Mouse (Mus musculus) MEL (cell line): ENCODE measurements around the gene Gm10563. TPM values are rescaled to one million over a fixed set of nuclear protein-coding genes. Genes with fewer than 3 reads are reported as not detected.

Source experiments
- DNase-seq: peaks from one replicate; pipeline ENCODE4 v3.0.0; 2011; ENCODE audit warnings: low read depth, low spot score
- H3K27ac ChIP-seq: 2 replicates; pipeline ENCODE4 v1.5.1; 2012; ENCODE audit warnings: low read depth, mild to moderate bottlenecking, control low read depth, low read length, moderate library complexity; ENCODE audit not compliant: control insufficient read depth
- H3K27me3 ChIP-seq, 2 experiments: fragments of 150-350 bp in 1 of 2; sonication (generic) in 1 of 2; 2 replicates each; pipeline ENCODE4 v1.6.1; 2012; ENCODE audit warnings: low read length in 2 of 2, mild to moderate bottlenecking in 2 of 2, improper control_type of control experiment in 1 of 2, moderate library complexity in 1 of 2; ENCODE audit not compliant: insufficient read depth in 2 of 2, control insufficient read depth in 1 of 2
- H3K36me3 ChIP-seq, 2 experiments: 2 replicates each; pipeline ENCODE4 v1.6.1; 2012 to 2014; ENCODE audit warnings: low read length in 2 of 2, improper control_type of control experiment in 1 of 2, inconsistent platforms in 1 of 2, mild to moderate bottlenecking in 1 of 2; ENCODE audit not compliant: insufficient read depth in 2 of 2, control insufficient read depth in 1 of 2
- H3K4me1 ChIP-seq, 2 experiments: fragments of 150-350 bp in 1 of 2; sonication (generic) in 1 of 2; 2 replicates each; pipeline ENCODE4 v1.6.1; 2012; ENCODE audit warnings: low read length in 2 of 2, improper control_type of control experiment in 1 of 2, mild to moderate bottlenecking in 1 of 2; ENCODE audit not compliant: insufficient read depth in 2 of 2, control insufficient read depth in 1 of 2
- H3K4me3 ChIP-seq, 2 experiments: fragments of 150-350 bp in 1 of 2; sonication (generic) in 1 of 2; 2 replicates each; pipeline ENCODE4 v1.5.1; 2012; ENCODE audit warnings: low read depth in 2 of 2, low read length in 2 of 2, mild to moderate bottlenecking in 2 of 2, moderate library complexity in 2 of 2, control low read depth in 1 of 2, improper control_type of control experiment in 1 of 2; ENCODE audit not compliant: control insufficient read depth in 1 of 2, insufficient read depth in 1 of 2
- H3K79me2 ChIP-seq: 2 replicates; pipeline ENCODE4 v1.6.1; 2012; ENCODE audit warnings: mild to moderate bottlenecking, low read length, moderate library complexity; ENCODE audit not compliant: control insufficient read depth, poor library complexity, insufficient read depth
- H3K9ac ChIP-seq: 2 replicates; pipeline ENCODE4 v1.6.1; 2012; ENCODE audit warnings: low read depth, mild to moderate bottlenecking, control low read depth, low read length, moderate library complexity; ENCODE audit not compliant: control insufficient read depth, poor library complexity, severe bottlenecking
- H3K9me3 ChIP-seq: fragments of 150-350 bp; sonication (generic); replicated peaks from 2 replicates; pipeline ENCODE4 v1.6.1; 2012; ENCODE audit warnings: mild to moderate bottlenecking, low read length, improper control_type of control experiment, moderate library complexity; ENCODE audit not compliant: insufficient read depth
- CHD1 ChIP-seq: IDR thresholded peaks from 2 replicates; pipeline ENCODE4 v1.6.1; 2012; ENCODE audit warnings: low read depth, mild to moderate bottlenecking, inconsistent platforms, low read length, improper control_type of control experiment
- CTCF ChIP-seq, 3 experiments: IDR thresholded peaks in 2 of 3; conservative IDR thresholded peaks in 1 of 3; 2 replicates each; pipeline ENCODE4 v1.5.1; 2011 to 2012; ENCODE audit warnings: low read length in 3 of 3, low read depth in 2 of 3, mild to moderate bottlenecking in 2 of 3, improper control_type of control experiment in 1 of 3, inconsistent platforms in 1 of 3, mixed read lengths in 1 of 3, moderate library complexity in 1 of 3; ENCODE audit not compliant: control insufficient read depth in 1 of 3, insufficient read depth in 1 of 3, poor library complexity in 1 of 3, severe bottlenecking in 1 of 3
- ELF1 ChIP-seq: IDR thresholded peaks from 2 replicates; pipeline ENCODE4 v1.6.1; 2014; ENCODE audit warnings: low read depth, mild to moderate bottlenecking, inconsistent platforms, low read length, improper control_type of control experiment, moderate library complexity
- EP300 ChIP-seq, 2 experiments: IDR thresholded peaks; 2 replicates each; pipeline ENCODE4 v1.6.1; 2011; ENCODE audit warnings: improper control_type of control experiment in 2 of 2, low read length in 2 of 2, low read depth in 1 of 2, mild to moderate bottlenecking in 1 of 2
- ETS1 ChIP-seq: IDR thresholded peaks from 2 replicates; pipeline ENCODE4 v1.6.1; 2012; ENCODE audit warnings: low read depth, mild to moderate bottlenecking, inconsistent platforms, low read length, improper control_type of control experiment, moderate library complexity
- HCFC1 ChIP-seq: IDR thresholded peaks from 2 replicates; pipeline ENCODE4 v1.6.1; 2012; ENCODE audit warnings: low read depth, mild to moderate bottlenecking, inconsistent platforms, low read length, improper control_type of control experiment, moderate library complexity
- JUND ChIP-seq: IDR thresholded peaks from 2 replicates; pipeline ENCODE4 v1.6.1; 2011; ENCODE audit warnings: low read depth, mild to moderate bottlenecking, improper control_type of control experiment, low read length
- MAFK ChIP-seq: IDR thresholded peaks from 2 replicates; pipeline ENCODE4 v1.6.1; 2011; ENCODE audit warnings: low read depth, mild to moderate bottlenecking, low read length, improper control_type of control experiment, borderline replicate concordance
- MAX ChIP-seq: IDR thresholded peaks from 2 replicates; pipeline ENCODE4 v1.6.1; 2011; ENCODE audit warnings: low read length, improper control_type of control experiment
- MAZ ChIP-seq: IDR thresholded peaks from 2 replicates; pipeline ENCODE4 v1.6.1; 2012; ENCODE audit warnings: low read depth, mild to moderate bottlenecking, inconsistent platforms, low read length, improper control_type of control experiment
- MEF2A ChIP-seq: IDR thresholded peaks from 2 replicates; pipeline ENCODE4 v1.6.1; 2014; ENCODE audit warnings: low read depth, mild to moderate bottlenecking, inconsistent platforms, low read length, improper control_type of control experiment; ENCODE audit not compliant: poor library complexity, insufficient replicate concordance, severe bottlenecking; ENCODE audit errors: extremely low read depth
- MYC ChIP-seq: IDR thresholded peaks from 2 replicates; pipeline ENCODE4 v1.6.1; 2011; ENCODE audit warnings: low read depth, mild to moderate bottlenecking, low read length, improper control_type of control experiment, moderate library complexity
- RAD21 ChIP-seq: IDR thresholded peaks from 2 replicates; pipeline ENCODE4 v1.6.1; 2011; ENCODE audit warnings: mild to moderate bottlenecking, low read depth, low read length, improper control_type of control experiment
- RCOR1 ChIP-seq: IDR thresholded peaks from 2 replicates; pipeline ENCODE4 v1.6.1; 2012; ENCODE audit warnings: low read depth, mild to moderate bottlenecking, inconsistent platforms, low read length, improper control_type of control experiment
- SIN3A ChIP-seq: IDR thresholded peaks from 2 replicates; pipeline ENCODE4 v1.6.1; 2012; ENCODE audit warnings: low read length, improper control_type of control experiment, inconsistent platforms
- SMC3 ChIP-seq: IDR thresholded peaks from 2 replicates; pipeline ENCODE4 v1.6.1; 2011; ENCODE audit warnings: low read depth, low read length, improper control_type of control experiment
- TAL1 ChIP-seq: IDR thresholded peaks from 2 replicates; pipeline ENCODE4 v1.6.1; 2012; ENCODE audit warnings: mild to moderate bottlenecking, inconsistent platforms, low read length, moderate library complexity, mixed read lengths
- TBP ChIP-seq: IDR thresholded peaks from 2 replicates; pipeline ENCODE4 v1.8.0; 2011; ENCODE audit warnings: low read depth, low read length, improper control_type of control experiment
- TCF12 ChIP-seq: IDR thresholded peaks from 2 replicates; pipeline ENCODE4 v1.6.1; 2014; ENCODE audit warnings: low read depth, mild to moderate bottlenecking, inconsistent platforms, low read length, improper control_type of control experiment, moderate library complexity
- USF2 ChIP-seq, 2 experiments: IDR thresholded peaks; 2 replicates each; pipeline ENCODE4 v1.6.1; 2011 to 2012; ENCODE audit warnings: improper control_type of control experiment in 2 of 2, low read length in 2 of 2, borderline replicate concordance in 1 of 2, inconsistent platforms in 1 of 2, low read depth in 1 of 2, mild to moderate bottlenecking in 1 of 2; ENCODE audit not compliant: insufficient read depth in 1 of 2
- ZC3H11A ChIP-seq: IDR thresholded peaks from 2 replicates; pipeline ENCODE4 v1.6.1; 2012; ENCODE audit warnings: low read depth, mild to moderate bottlenecking, inconsistent platforms, low read length, improper control_type of control experiment
- ZKSCAN1 ChIP-seq: IDR thresholded peaks from 2 replicates; pipeline ENCODE4 v1.6.1; 2012; ENCODE audit warnings: low read depth, mild to moderate bottlenecking, inconsistent platforms, low read length, improper control_type of control experiment, moderate library complexity
- ZNF384 ChIP-seq: IDR thresholded peaks from 2 replicates; pipeline ENCODE4 v1.6.1; 2012; ENCODE audit warnings: low read depth, mild to moderate bottlenecking, inconsistent platforms, low read length, improper control_type of control experiment
- polyA plus RNA-seq, 2 experiments: library from polyadenylated mRNA; stranded (reverse) in 1 of 2; unstranded in 1 of 2; fragments of >175 nt in 1 of 2; fragments of >200 nt in 1 of 2; gene quantifications; 2 replicates each; pipeline versions ENCODE4 v1.2.1 to v1.2.4; 2012; ENCODE audit warnings: low replicate concordance in 2 of 2, low read depth in 1 of 2; ENCODE audit not compliant: insufficient read length in 2 of 2, insufficient read depth in 1 of 2, missing spikeins in 1 of 2
- total RNA-seq: library from RNA; depleted of rRNA; stranded (reverse); fragments of 300-350 nt; gene quantifications from 2 replicates; pipeline ENCODE4 v1.2.3, GENCODE M21; 2012

Gm10563 gene
- total and polyA plus RNA-seq, 3 experiments = not detected

DNA sequence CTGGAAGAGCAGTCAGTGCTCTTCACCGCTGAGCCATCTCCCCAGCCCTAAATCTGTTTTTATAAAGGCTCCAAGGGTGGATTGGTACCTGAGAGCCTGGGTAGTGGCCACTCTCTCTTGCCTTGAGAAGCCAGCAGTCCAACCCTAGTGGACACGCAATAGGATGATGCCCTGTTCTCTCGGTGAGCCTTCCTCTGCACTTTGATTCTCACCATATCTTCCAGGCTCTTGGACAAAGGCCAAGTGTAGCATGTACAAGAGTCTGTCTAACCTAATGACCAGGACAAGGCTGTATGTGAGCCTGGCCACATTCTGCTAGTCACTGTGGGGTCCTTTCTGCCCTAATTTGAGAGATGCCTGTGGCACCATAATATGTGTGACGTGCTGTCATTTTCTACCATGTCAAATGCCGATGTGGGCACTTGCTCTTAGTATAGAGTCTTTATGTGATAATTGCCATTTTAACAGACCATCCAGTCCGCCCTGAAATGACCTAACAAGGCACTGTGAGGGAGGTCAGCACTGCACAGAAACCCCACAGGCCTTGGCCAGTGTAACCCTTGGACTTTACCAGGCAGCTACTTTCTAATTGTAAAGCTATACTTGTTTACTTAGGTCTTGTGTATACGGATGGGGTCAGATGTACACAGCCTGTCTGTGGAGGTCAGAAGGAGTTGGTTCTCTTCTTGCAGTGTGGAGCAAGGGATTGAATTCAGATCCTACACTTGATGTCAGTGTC lies 76.4 kb downstream of the Gm10563 start:
- Histone ChIP-seq H3K4me3 (no peak overlapping the region), H3K27me3 (no peaks in the 10 kb centered on the region), H3K4me1 (peaks cover 10 to 42% of the 10 kb centered on the region in 2 experiments), H3K9me3 (no peaks in the 10 kb centered on the region), H3K27ac (no peak overlapping the region), H3K36me3 (peaks cover 2 to 42% of the 10 kb centered on the region in 2 experiments; a peak in 3 of 4 replicates), H3K79me2 (peaks cover 81% of the 10 kb centered on the region), H3K9ac (no peak overlapping the region)
- TF ChIP-seq HCFC1 (0 out of 2 replicates have a peak, but pooled peaks have one; percentile 1), TAL1 (no peak)
- no peak for DNase-seq

DNA sequence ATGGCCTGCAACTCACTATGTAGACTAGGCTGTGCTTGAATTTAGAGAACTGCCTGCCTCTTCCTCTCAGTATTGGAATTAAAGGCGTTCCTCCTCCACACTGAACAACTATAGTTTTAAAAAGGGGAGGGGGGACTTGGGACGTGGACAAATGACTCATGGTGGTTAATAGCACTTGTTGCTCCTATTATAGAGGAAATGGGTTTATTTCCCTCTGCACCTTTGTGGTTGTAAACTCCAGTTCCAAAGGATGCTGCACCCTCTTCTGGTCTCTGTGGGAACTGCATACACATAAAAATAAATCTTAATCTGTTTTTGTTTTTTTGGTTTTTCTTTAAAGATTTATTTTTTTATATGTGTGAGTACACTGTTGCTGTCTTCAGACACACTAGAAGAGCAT lies 77.0 kb downstream of the Gm10563 start:
- Histone ChIP-seq H3K9me3 (no peaks in the 10 kb centered on the region), H3K79me2 (peaks cover 78% of the 10 kb centered on the region), H3K27ac (no peak overlapping the region), H3K36me3 (peaks cover 2 to 39% of the 10 kb centered on the region in 2 experiments; a peak in 3 of 4 replicates)
- peak; percentile 77 for DNase-seq
- peak; percentile 72 for TF ChIP-seq RAD21
- TF ChIP-seq ZC3H11A = peak; percentile 68
- TF ChIP-seq SMC3 = peak; percentile 77
- no peak for TF ChIP-seq USF2 (IDR thresholded peaks at IDR 0.05; ENCODE audit: borderline replicate concordance in 1 of 2, insufficient read depth in 1 of 2, low read depth in 1 of 2, low read length in 2 of 2)
- TF ChIP-seq CTCF (IDR thresholded peaks at IDR 0.05 in 2 of 3, conservative IDR thresholded peaks at IDR 0.05 in 1 of 3; ENCODE audit: control insufficient read depth in 1 of 3, insufficient read depth in 1 of 3, low read depth in 2 of 3, low read length in 3 of 3, poor library complexity in 1 of 3, severe bottlenecking in 1 of 3) = peak; percentile 27 to 77 (median 71); a peak in 5 of 6 replicates
- TF ChIP-seq MAZ = peak; percentile 79; the same call in 1 of the 2 replicates
- peak; percentile 75 for TF ChIP-seq RCOR1
- 0 out of 2 replicates have a peak, but pooled peaks have one; percentile 18 for TF ChIP-seq TBP
- TF ChIP-seq CHD1 = no peak
- no peak for TF ChIP-seq MAFK
- peak; percentile 53 for TF ChIP-seq ZNF384
- no peak for TF ChIP-seq EP300 (IDR thresholded peaks at IDR 0.05; ENCODE audit: low read depth in 1 of 2, low read length in 2 of 2)
- TF ChIP-seq MYC = 0 out of 2 replicates have a peak, but pooled peaks have one; percentile 36
- TF ChIP-seq MEF2A = no peak
- 0 out of 2 replicates have a peak, but pooled peaks have one; percentile 29 for TF ChIP-seq ELF1
- 0 out of 2 replicates have a peak, but pooled peaks have one; percentile 50 for TF ChIP-seq HCFC1
- TF ChIP-seq ETS1 = 0 out of 2 replicates have a peak, but pooled peaks have one; percentile 14
- no peak for TF ChIP-seq ZKSCAN1
- peak; percentile 79 for TF ChIP-seq JUND
- peak; percentile 77 for TF ChIP-seq SIN3A
- TF ChIP-seq TCF12 = 0 out of 2 replicates have a peak, but pooled peaks have one; percentile 15
- TF ChIP-seq MAX = 0 out of 2 replicates have a peak, but pooled peaks have one; percentile 30
- TF ChIP-seq, all 39 proteins: peak for 16
- Histone ChIP-seq H3K27me3 (no peaks in the 10 kb centered on the region), H3K9ac (no peak overlapping the region), H3K4me1 (peaks cover 10 to 39% of the 10 kb centered on the region in 2 experiments), H3K4me3 (no peak overlapping the region)
